In the genomic region with DNA sequence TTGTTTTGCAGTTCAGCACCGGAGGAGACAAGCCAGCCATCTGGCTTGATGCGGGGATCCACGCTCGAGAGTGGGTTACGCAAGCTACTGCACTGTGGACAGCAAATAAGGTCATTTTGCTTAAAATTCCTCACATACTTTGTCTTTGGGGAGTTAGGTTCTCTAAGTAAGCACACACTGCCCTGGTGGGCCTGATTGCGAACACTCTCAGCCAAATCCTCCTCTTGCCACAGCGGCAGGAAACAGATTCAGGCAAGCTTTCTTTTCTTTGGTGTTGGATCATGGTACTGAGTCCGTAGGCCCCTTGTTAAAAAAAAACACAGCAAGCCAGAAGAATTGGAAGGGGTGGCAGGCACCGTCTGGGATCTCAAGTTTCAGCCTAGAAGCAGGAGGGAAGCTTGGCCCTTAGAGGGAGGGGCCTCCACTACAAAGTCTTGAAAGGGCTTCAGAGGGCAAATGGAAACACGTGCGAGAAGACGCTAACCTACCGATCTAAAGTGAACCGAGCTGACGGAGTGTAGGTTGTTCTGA, we compare ENCODE assay signal across 9 mouse cellular contexts. TPM values are rescaled to one million over a fixed set of nuclear protein-coding genes. Genes with fewer than 3 reads are reported as not detected.
A peak's percentile ranks its signal among the peaks of the same experiment; 100 is the strongest.
DNase-seq lines count a peak whose midpoint lies in the region; ATAC-seq and TF ChIP-seq lines count a peak whose summit lies in the region.
"Had no signal": no experiment of that assay in that cellular context is flagged by ENCODE, and none has a peak within 500 bp of the region (broad histone marks: within the 10 kb centered on the region; RNA-seq: fewer than 3 reads in every experiment).

No protein-coding gene starts in this region.

- H3K27ac ChIP-seq in heart, adult 2 months, result no peak overlapping the region
- peak overlapping the region; percentile 55 for H3K27ac ChIP-seq in cortical plate, adult 2 months (ENCODE audit: insufficient read depth, low read length)
- H3K27ac ChIP-seq in heart, embryonic 14.5 days (replicated peaks in 1 of 2; ENCODE audit: control insufficient read depth in 1 of 2, insufficient read depth in 1 of 2, low read depth in 2 of 2, low read length in 2 of 2), result peak overlapping the region; percentile 56 to 69

- H3K9me3 ChIP-seq in heart, embryonic 14.5 days (ENCODE audit: control insufficient read depth, low read length), result no peaks in the 10 kb centered on the region

- H3K4me2 ChIP-seq in heart, embryonic 14.5 days (ENCODE audit: low read length), result no peak overlapping the region

- no peaks in the 10 kb centered on the region for H3K27me3 ChIP-seq in heart, adult 2 months (ENCODE audit: control insufficient read depth, insufficient read depth, low read length)
- H3K27me3 ChIP-seq in heart, embryonic 14.5 days (ENCODE audit: control insufficient read depth, insufficient read depth, low read length), result no peaks in the 10 kb centered on the region

- WGBS in heart, adult 2 months, result 63% methylated on average over 15 of the region's 15 CpGs
- WGBS in heart, embryonic 14.5 days, result 32% methylated on average over 15 of the region's 15 CpGs

- no peak overlapping the region for H3K4me3 ChIP-seq in heart, adult 2 months
- no peak overlapping the region for H3K4me3 ChIP-seq in cortical plate, adult 2 months (ENCODE audit: insufficient read depth, low read length)
- no peak overlapping the region for H3K4me3 ChIP-seq in heart, embryonic 14.5 days (ENCODE audit: control insufficient read depth in 1 of 2, insufficient read depth in 1 of 2, low read depth in 1 of 2, low read length in 2 of 2)

- TF ChIP-seq EP300 in heart, adult 2 months (IDR thresholded peaks at IDR 0.05; ENCODE audit: insufficient read depth, low read depth, low read length), result no peak

- no peak for TF ChIP-seq CTCF in heart, adult 2 months (IDR thresholded peaks at IDR 0.05)
- TF ChIP-seq CTCF in cortical plate, adult 2 months (IDR thresholded peaks at IDR 0.05; ENCODE audit: extremely low read depth, insufficient read depth, low read length), result no peak

- H3K9ac ChIP-seq in heart, adult 2 months (ENCODE audit: low read depth, low read length), result no peak overlapping the region
- peak overlapping the region; percentile 32; the same call in 1 of the 2 replicates for H3K9ac ChIP-seq in heart, embryonic 14.5 days (ENCODE audit: low read length)

- peak; percentile 28 to 31 for DNase-seq in heart, adult 2 months
- DNase-seq in heart, postnatal 14 days, result no peak
- DNase-seq in lung, postnatal 36 days, result peak; percentile 28
- no peak for DNase-seq in right cerebral cortex, postnatal 4 days
- no peak for DNase-seq in layer of hippocampus, postnatal 36 days
- DNase-seq in layer of hippocampus, adult 18-20 months (ENCODE audit: low spot score in 2 of 2), result no peak

- intact Hi-C loops in heart, adult 2 months (cut with DNase I), result no loop called here
- intact Hi-C loops in heart, postnatal 14 days (cut with DNase I), result no loop called here

- no peaks in the 10 kb centered on the region for H3K36me3 ChIP-seq in heart, adult 2 months (ENCODE audit: control insufficient read depth, insufficient read depth, low read length)
- H3K36me3 ChIP-seq in heart, embryonic 14.5 days (ENCODE audit: control insufficient read depth, insufficient read depth, low read length), result no peaks in the 10 kb centered on the region

- peaks cover 1% of the 10 kb centered on the region for H3K4me1 ChIP-seq in heart, adult 2 months (ENCODE audit: control insufficient read depth, insufficient read depth, low read length)
- H3K4me1 ChIP-seq in cortical plate, adult 2 months (ENCODE audit: control insufficient read depth, insufficient read depth, low read length), result peaks cover 15% of the 10 kb centered on the region; the same call in 1 of the 2 replicates
- peaks cover 31 to 46% of the 10 kb centered on the region in 2 experiments for H3K4me1 ChIP-seq in heart, embryonic 14.5 days (ENCODE audit: control insufficient read depth in 2 of 2, insufficient read depth in 2 of 2, low read length in 2 of 2)

- H3K79me2 ChIP-seq in heart, adult 2 months (replicated peaks; ENCODE audit: control insufficient read depth, insufficient read depth, low read length), result no peaks in the 10 kb centered on the region

- no peak for ATAC-seq in heart, embryonic 14.5 days (ENCODE audit: insufficient number of reproducible peaks, insufficient read depth, low FRiP score, low read depth)

- no peak for TF ChIP-seq POLR2A in heart, adult 2 months (IDR thresholded peaks at IDR 0.05; ENCODE audit: insufficient read depth, low read depth, low read length)
- no peak for TF ChIP-seq POLR2A in cortical plate, adult 2 months (IDR thresholded peaks at IDR 0.05; ENCODE audit: extremely low read depth, insufficient read depth, low read length)

RNA-seq across cellular contexts. Expression of gene Cpa2, which starts 7.9 kb away (rescaled TPM):
- not detected for total RNA-seq in heart, adult 2 months (2021)
- 0.12 TPM in 1 of 2 replicates, not detected in the other for polyA plus RNA-seq in heart, adult 2 months (2012; rRNA removed)
- not detected for total RNA-seq in heart, postnatal 14 days (2021)
- 3.1 and 3.4 TPM in 2 replicates for polyA plus RNA-seq in cortical plate, adult 2 months (2012; rRNA removed)
- polyA plus RNA-seq in heart, embryonic 14.5 days (2014; fragmentation: Nextera tagmentation; extraction: Ambion mirVana), result 2.2 and 4.8 TPM in 2 replicates
- total RNA-seq in layer of hippocampus, postnatal 36 days (2021), result 1 to 10 TPM in 1 of 2 experiments, under 1 TPM in 1; 0.92 to 2.0 TPM
- under 1 TPM; 0.56 to 0.87 TPM for total RNA-seq in layer of hippocampus, adult 18-20 months (2021)

RNA-seq across cellular contexts. Expression of gene Cpa4, which starts 18.9 kb away (rescaled TPM):
- not detected for total RNA-seq in heart, adult 2 months (2021)
- polyA plus RNA-seq in heart, adult 2 months (2012; rRNA removed), result not detected in 2 replicates
- not detected for total RNA-seq in heart, postnatal 14 days (2021)
- 0.10 and 0.15 TPM in 2 replicates for polyA plus RNA-seq in cortical plate, adult 2 months (2012; rRNA removed)
- polyA plus RNA-seq in heart, embryonic 14.5 days (2014; fragmentation: Nextera tagmentation; extraction: Ambion mirVana), result 2.5 TPM in 2 replicates
- not detected for total RNA-seq in layer of hippocampus, postnatal 36 days (2021)
- total RNA-seq in layer of hippocampus, adult 18-20 months (2021), result not detected
- total RNA-seq: MEL had no signal

RNA-seq across cellular contexts. Expression of gene Ssmem1, which starts 39.6 kb away (rescaled TPM):
- total RNA-seq in heart, adult 2 months (2021), result not detected
- 0.16 TPM in 1 of 2 replicates, not detected in the other for polyA plus RNA-seq in heart, adult 2 months (2012; rRNA removed)
- under 1 TPM in 1 of 2 experiments, not detected in 1; 0.24 TPM for total RNA-seq in heart, postnatal 14 days (2021)
- 0.10 TPM in 1 of 2 replicates, not detected in the other for polyA plus RNA-seq in cortical plate, adult 2 months (2012; rRNA removed)
- polyA plus RNA-seq in heart, embryonic 14.5 days (2014; fragmentation: Nextera tagmentation; extraction: Ambion mirVana), result not detected in 2 replicates
- 1 to 10 TPM in 1 of 2 experiments, under 1 TPM in 1; 0.70 to 1.2 TPM for total RNA-seq in layer of hippocampus, postnatal 36 days (2021)
- total RNA-seq in layer of hippocampus, adult 18-20 months (2021), result under 1 TPM; 0.54 to 0.63 TPM

RNA-seq across cellular contexts. Expression of gene Tmem209, which starts 39.7 kb away (rescaled TPM):
- total RNA-seq in heart, adult 2 months (2021), result 1 to 10 TPM; 6.3 to 7.5 TPM
- 15.9 and 32.9 TPM in 2 replicates for polyA plus RNA-seq in heart, adult 2 months (2012; rRNA removed)
- 1 to 10 TPM; 6.9 to 7.6 TPM for total RNA-seq in heart, postnatal 14 days (2021)
- polyA plus RNA-seq in cortical plate, adult 2 months (2012; rRNA removed), result 28.0 and 33.2 TPM in 2 replicates
- 25.4 and 26.3 TPM in 2 replicates for polyA plus RNA-seq in heart, embryonic 14.5 days (2014; fragmentation: Nextera tagmentation; extraction: Ambion mirVana)
- total RNA-seq in layer of hippocampus, postnatal 36 days (2021), result 10 to 100 TPM; 19.2 to 25.2 TPM
- total RNA-seq in layer of hippocampus, adult 18-20 months (2021), result 10 to 100 TPM; 18.6 to 23.3 TPM

Comparison
In these comparisons a context has a peak if more than half of its experiments do, and no peak if none do; other contexts are left out.
1. DNase-seq: peak in heart, adult 2 months (2 of 2) and lung, postnatal 36 days (single experiment); none in heart, postnatal 14 days (0 of 2), right cerebral cortex, postnatal 4 days (single experiment), layer of hippocampus, postnatal 36 days (0 of 2) and layer of hippocampus, adult 18-20 months (0 of 2).